Mouse (Mus musculus) erythroblast, adult 5-6 weeks (primary cell): ENCODE results near the gene Cdh23. TPM values are rescaled to one million over a fixed set of nuclear protein-coding genes. Genes with fewer than 3 reads are reported as not detected.

Experiments
- ATAC-seq: replicated peaks from 2 replicates; pipeline ENCODE4 v1.8.0; 2016; ENCODE audit warnings: moderate number of reproducible peaks, mild to moderate bottlenecking, moderate TSS enrichment, inconsistent platforms; ENCODE audit not compliant: poor library complexity, low FRiP score, severe bottlenecking
- total RNA-seq, 2 experiments: library from RNA; stranded (forward) in 1 of 2; stranded (reverse) in 1 of 2; fragments of 150-400 nt in 1 of 2; fragments of 200-764, 138-1000 nt in 1 of 2; gene quantifications; 2 replicates each; pipeline versions ENCODE4 v1.2.3 to v1.2.4; 2015 to 2017; ENCODE audit warnings: low replicate concordance in 2 of 2

Cdh23 gene
- total RNA-seq, 2 experiments from 2014 or later = 0.26 TPM; not detected in 1

GRCm38 (mm10) chr10:60303419-60303818, 392.9 kb downstream of the Cdh23 start:
- no peak for ATAC-seq

GRCm38 (mm10) chr10:60299636-60300035, 396.7 kb downstream of the Cdh23 start:
- ATAC-seq = no peak

GRCm38 (mm10) chr10:60296027-60296426, 400.3 kb downstream of the Cdh23 start:
- no peak for ATAC-seq

- no peak for ATAC-seq
Observed at GRCm38 (mm10) chr10:60295356-60295755, 400.9 kb downstream of the Cdh23 start.

- ATAC-seq = no peak
Observed at GRCm38 (mm10) chr10:60294621-60295020, 401.7 kb downstream of the Cdh23 start.

GRCm38 (mm10) chr10:60292209-60292608, 404.1 kb downstream of the Cdh23 start:
- ATAC-seq = no peak

- no peak for ATAC-seq
Observed at GRCm38 (mm10) chr10:60290739-60291110, 405.6 kb downstream of the Cdh23 start.

GRCm38 (mm10) chr10:60290026-60290738, 406.1 kb downstream of the Cdh23 start:
- ATAC-seq = no peak

- ATAC-seq = no peak
Observed at GRCm38 (mm10) chr10:60289216-60289615, 407.1 kb downstream of the Cdh23 start.

- no peak for ATAC-seq
Observed at GRCm38 (mm10) chr10:60287726-60288125, 408.6 kb downstream of the Cdh23 start.

- ATAC-seq = no peak
Observed at GRCm38 (mm10) chr10:60287161-60287560, 409.1 kb downstream of the Cdh23 start.

GRCm38 (mm10) chr10:60286546-60286945, 409.7 kb downstream of the Cdh23 start:
- ATAC-seq = no peak

- ATAC-seq = no peak
Observed at GRCm38 (mm10) chr10:60285676-60286372, 410.5 kb downstream of the Cdh23 start.

- ATAC-seq = no peak
Observed at GRCm38 (mm10) chr10:60285183-60285582, 411.1 kb downstream of the Cdh23 start.

- ATAC-seq = no peak
Observed at GRCm38 (mm10) chr10:60284676-60285111, 411.6 kb downstream of the Cdh23 start.

- no peak for ATAC-seq
Observed at GRCm38 (mm10) chr10:60284248-60284647, 412.0 kb downstream of the Cdh23 start.

GRCm38 (mm10) chr10:60282116-60283014, 413.9 kb downstream of the Cdh23 start:
- no peak for ATAC-seq

GRCm38 (mm10) chr10:60281571-60282050, 414.7 kb downstream of the Cdh23 start:
- ATAC-seq = no peak

GRCm38 (mm10) chr10:60280353-60280752, 415.9 kb downstream of the Cdh23 start:
- no peak for ATAC-seq

GRCm38 (mm10) chr10:60279941-60280301, 416.4 kb downstream of the Cdh23 start:
- no peak for ATAC-seq
